Mouse (Mus musculus): ENCODE data around the gene Meox1.

The Meox1 gene

GRCm38 (mm10) chr11:101894204-101894603 lies at the start of gene Meox1:
Gene Meox1, minus strand, starts transcription at chr11:101894374.
- no peak for DNase-seq

DNA sequence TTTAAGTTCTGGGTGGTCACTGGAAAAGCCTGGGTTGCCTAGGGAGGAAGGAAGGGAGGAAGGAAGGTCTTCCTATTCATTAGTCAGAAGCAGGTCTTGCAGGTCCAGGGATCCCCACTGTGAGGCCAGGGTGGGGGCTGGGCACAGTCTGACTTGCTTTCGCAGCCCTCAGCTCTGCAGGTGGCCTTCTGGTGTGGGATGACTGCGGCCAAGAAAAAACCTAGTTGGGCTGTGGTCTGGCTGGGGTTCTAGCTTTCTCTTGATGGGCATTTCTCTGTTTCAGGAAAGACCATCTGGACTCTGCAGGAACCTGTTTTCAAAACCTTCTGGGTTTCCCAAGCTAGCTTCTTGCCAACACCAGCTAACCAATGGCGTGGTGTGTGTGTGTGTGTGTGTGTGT lies 48.9 kb upstream of the Meox1 start:
- DNase-seq: no peak

GRCm38 (mm10) chr11:101937108-101937507 lies 42.9 kb upstream of the Meox1 start:
- DNase-seq: peak; percentile 18

GRCm38 (mm10) chr11:101936421-101936820 lies 42.2 kb upstream of the Meox1 start:
- peak; percentile 36 for DNase-seq

DNA sequence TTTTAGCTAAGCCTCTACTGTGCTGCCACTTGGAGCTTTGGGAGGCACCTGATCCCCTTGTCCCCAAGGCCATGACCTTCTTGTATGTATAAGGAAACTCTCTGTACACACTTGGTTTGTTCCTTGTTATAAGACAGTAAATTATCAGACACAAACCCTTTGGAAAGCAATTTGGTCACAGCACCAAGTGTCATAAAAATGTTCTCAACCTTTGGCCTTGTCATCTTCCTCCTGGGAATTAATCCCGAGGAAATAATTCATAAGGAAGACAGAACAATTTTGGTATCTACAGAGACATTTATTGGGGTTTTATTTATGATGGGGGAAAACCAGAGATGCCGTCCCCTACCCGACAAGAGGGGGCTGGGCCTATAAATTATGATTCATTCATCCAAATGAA lies 41.6 kb upstream of the Meox1 start:
- no peak for DNase-seq

GRCm38 (mm10) chr11:101931978-101932377 lies 37.8 kb upstream of the Meox1 start:
- no peak for DNase-seq

DNA sequence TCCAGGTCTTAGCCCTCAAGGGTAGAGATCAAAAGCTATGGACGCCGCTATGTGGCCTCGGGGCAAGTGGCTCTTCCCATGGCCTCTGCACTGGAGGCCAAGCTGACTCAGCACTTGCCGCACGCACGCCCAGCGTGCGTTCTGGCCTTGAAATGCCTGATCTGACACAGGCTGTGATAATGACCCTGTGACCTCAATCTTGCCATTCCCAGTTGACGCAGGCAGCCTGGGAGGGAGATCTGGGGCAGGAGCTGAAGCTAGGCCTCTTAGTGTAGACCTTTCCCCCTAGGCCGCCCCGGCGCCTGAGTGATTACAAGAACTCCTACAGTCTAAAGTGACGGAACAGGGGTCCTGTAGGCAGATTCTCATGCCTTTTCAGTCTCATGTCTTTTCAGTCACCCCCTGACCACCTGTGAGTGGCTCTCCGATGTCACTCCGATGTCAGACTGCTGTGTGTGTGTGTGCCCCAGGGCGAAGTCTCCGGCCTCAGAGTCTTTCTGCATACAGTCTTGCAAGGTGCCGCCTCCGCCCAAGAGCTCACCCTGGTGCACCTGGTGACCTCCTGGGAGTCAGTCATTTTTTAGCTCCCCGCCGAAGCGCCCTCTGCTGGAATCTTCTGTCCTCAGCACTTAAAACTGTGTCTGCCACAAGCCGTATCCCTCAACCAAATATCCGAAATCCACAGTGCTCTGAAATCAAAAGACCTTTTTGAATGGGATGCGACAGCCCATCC lies 34.0 kb upstream of the Meox1 start:
- peak; percentile 48 for DNase-seq

GRCm38 (mm10) chr11:101926951-101927589 lies 32.9 kb upstream of the Meox1 start:
- no peak for DNase-seq

DNA sequence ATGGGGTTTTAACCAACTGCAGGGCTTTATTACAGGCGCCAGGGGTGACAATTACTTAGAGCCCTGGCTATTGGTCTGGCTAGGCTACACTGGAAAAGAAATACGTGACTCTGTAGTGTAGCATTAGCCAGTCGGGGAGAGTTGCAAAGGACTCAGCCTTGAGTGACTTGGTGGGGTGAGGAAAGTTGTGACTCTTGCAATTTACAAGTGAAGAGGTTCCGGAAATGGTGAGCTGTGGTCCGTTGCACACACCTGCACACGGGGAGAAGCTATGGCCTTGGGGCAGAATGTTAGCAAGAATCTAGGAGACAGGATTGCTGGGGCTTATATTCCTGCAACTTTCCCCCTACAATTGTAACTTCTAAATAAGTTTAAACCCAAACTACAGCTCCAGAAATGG lies 31.5 kb upstream of the Meox1 start:
- DNase-seq: no peak

DNA sequence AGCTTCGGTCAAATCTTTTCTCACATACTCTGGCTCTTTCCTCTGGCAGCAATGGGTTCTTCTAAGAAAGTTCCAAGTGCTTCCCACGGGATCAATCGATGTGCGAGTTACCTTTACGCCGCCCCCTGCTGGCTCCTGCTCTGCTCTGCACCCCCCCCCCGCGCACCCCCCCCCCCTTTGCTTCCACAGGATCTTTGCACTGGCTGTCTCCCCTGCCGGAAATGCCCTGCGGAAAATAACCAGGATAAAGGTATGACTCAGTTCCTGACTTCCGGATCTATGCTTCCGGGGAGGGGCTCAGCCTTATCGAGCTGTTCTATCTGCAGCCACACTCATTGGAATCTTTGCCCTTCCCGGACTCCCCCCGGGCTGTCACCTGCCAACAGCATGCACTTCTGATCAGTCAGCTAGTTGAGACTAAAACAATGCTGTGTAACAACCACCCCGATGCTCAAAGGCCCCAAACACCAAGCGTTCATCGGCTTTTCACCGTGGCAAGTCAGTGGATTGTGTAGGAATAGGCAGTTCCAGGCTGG lies 30.3 kb upstream of the Meox1 start:
- DNase-seq: no peak

DNA sequence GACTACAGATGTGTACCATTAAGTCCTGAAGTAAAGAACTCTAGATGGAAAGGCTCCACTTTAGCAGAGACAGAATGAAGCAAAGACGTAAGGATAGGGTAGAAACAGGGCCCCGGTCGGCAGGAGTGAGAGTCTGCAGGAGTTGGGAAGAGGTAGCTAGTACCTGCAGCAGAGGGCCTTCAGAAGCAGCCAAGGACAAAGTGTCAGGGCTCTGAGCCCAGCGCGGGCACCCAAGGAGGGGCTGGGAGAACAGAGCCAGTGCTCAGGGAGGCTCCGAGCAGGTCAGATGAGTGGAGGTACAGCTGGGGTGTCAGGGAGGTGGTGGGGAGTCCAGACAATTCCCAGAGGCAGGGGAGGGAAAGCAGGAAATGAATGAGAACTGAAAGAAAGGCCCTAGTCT lies 29.8 kb upstream of the Meox1 start:
- DNase-seq: no peak

- DNase-seq: no peak
These were observed 27.3 kb upstream of the Meox1 start for GRCm38 (mm10) chr11:101921361-101921952.

DNA sequence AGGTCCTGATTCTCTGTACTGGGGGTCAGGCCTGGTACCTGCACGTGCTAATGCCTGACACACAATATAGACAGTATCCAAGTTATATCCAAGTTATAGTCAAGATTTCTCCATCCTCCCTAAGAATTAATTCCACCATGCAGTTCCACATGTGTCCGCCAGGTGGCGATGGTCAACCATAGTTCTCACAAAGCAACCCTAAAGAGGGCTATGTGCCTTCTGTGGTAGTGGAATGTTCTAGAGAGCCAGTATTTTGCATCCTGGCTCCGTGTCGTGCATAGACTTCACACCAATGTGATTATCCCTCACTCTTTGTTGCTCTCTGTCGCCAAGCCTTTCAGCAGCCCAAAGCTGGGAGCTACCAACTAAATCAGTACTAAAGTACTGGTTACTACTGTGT lies 25.5 kb upstream of the Meox1 start:
- peak; percentile 90 for DNase-seq

DNA sequence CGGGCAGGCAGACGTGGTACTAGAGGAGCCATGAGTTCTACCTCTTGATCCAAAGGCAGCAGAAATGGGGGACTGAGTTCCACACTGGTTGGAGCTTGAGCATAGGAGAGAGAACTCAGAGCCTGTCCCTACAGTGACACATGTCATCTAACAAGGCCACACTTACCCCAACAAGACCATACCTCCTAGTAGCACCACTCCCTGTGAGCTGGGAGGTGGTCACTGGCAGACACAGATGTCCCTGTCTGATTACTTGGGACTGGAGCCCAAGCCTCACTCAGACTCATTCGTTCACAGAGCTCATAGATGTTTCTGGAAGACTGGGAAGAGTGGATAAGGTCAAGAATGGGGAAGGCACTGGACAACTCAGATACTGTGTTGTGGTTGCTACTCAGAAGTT lies 24.4 kb upstream of the Meox1 start:
- DNase-seq: no peak

- DNase-seq: no peak
These were observed 22.6 kb upstream of the Meox1 start for GRCm38 (mm10) chr11:101916772-101917171.

DNA sequence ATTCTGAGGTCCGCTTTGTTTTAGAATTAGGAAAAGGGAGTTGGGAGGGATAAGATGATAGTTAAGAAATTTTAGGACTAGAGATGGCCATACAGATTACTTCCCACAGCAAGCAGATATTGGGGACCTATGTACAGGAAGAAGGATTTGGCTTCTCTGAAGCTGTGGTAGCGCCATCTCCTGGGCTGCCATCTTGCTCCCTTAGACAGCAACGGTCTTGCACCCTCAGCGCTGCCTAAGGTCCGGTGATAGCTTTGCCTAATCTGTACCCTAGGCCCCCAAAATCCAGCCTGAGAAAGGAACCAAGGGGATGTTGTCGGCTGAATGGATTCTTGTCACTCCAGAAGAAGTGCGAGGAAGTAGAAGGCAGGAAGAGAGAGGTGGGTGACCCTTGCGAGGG lies 19.4 kb upstream of the Meox1 start:
- no peak for DNase-seq

DNA sequence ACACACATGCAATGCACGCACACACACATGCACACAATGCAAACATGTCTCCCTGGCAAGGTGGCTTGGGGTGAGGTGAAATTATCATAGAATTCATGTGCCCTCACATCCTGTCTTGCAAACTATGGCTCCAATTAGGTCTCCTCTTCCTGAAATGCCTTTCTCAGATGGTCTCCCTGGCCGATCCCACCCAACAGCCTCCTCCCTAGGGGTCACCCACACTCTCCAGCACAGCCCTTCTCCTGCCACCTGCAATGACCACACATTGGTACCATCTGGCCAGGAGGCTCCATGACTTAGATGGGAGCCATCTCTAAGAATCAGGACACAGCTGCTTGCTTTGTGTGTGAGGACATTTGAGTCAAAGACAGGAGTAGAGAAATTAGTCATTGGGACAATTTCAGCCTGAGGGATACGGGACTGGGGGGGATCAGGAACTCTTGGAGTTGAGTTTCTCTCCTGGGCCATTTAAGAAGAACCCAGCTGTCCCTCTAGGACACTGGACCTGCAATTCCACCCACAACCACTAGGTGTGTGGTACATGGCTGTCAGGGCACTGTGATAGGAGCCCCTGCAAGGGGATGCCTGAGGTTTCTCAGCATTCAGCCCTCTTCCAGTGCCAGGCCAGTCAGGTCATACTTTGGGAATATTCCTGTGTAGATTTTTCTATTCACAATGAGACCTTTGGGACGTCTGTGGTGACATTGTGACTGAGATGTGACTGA lies 17.8 kb upstream of the Meox1 start:
- DNase-seq: peak; percentile 64

GRCm38 (mm10) chr11:101910230-101910946 lies 16.2 kb upstream of the Meox1 start:
- DNase-seq: peak; percentile 88

DNA sequence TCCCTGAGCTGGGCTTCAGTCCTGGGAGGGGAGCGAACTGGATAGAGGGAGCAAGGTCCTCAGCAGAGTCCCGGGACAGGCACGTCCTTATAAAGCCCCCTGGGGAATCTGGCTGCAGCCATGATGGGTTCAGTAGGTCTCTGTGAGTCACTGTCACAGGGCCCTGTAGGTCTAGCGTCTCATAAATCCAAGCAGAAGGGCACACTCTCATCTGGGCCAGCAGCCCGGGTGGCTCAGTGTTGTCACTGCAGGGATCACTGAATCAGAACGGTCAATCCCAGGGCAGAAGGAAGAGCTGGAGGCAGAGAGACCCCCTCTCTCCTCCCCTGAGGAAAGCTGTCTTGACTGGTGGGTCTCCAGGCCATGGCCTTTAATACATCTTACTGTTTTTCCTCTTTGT lies 14.6 kb upstream of the Meox1 start:
- no peak for DNase-seq

- peak; percentile 89 for DNase-seq
These were observed 10.9 kb upstream of the Meox1 start for GRCm38 (mm10) chr11:101905115-101905514.

- no peak for DNase-seq
These were observed 7.1 kb upstream of the Meox1 start for GRCm38 (mm10) chr11:101901309-101901708.

GRCm38 (mm10) chr11:101898328-101898727 lies 4.2 kb upstream of the Meox1 start:
- no peak for DNase-seq
